Mouse (Mus musculus): Measurements from ENCODE around the gene Sort1. TPM values are rescaled to one million over a fixed set of nuclear protein-coding genes. Genes with fewer than 3 reads are reported as not detected.

Gene Sort1
- polyA plus RNA-seq, 1 experiment from 2014 or later = 13.5 TPM

DNA sequence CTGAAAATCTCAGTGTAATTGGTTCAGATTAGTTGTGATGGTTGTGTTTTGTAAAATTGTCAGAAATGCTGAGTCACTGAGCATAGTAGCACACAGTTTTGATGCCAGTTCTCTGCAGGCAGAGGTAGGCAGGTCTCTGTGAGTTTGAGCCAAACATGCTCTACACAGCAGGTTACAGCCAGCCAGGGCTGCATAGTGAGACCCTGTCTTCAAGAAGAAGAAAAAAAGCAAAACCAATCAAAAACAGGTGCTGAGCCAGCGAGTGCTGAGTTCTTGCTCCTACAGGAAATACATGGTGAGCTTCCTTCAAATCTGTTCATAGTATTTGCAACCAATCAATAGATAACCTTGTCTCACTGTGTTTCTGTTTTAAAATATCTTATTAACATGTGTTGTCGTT is 34.6 kb downstream of the Sort1 start:
- Histone ChIP-seq H3K4me2 (ENCODE audit: low read length) (no peak overlapping the region), H3K9ac (ENCODE audit: low read length) (no peak overlapping the region), H3K36me3 (ENCODE audit: control insufficient read depth, insufficient read depth, low read length) (no peaks in the 10 kb centered on the region), H3K9me3 (ENCODE audit: control insufficient read depth, low read length) (no peaks in the 10 kb centered on the region), H3K27me3 (replicated peaks; ENCODE audit: control insufficient read depth, insufficient read depth, low read length) (no peaks in the 10 kb centered on the region), H3K4me3 (ENCODE audit: low read depth, low read length) (no peak overlapping the region), H3K4me1 (replicated peaks; ENCODE audit: control insufficient read depth, insufficient read depth, low read length) (no peaks in the 10 kb centered on the region), H3K27ac (ENCODE audit: low read depth) (no peak overlapping the region)
- ATAC-seq (replicated peaks; ENCODE audit: low FRiP score, low TSS enrichment, low read depth) (no peak), DNase-seq (ENCODE audit: low spot score) (no peak)
- 57% methylated on average over 2 of the region's 2 CpGs for WGBS

DNA sequence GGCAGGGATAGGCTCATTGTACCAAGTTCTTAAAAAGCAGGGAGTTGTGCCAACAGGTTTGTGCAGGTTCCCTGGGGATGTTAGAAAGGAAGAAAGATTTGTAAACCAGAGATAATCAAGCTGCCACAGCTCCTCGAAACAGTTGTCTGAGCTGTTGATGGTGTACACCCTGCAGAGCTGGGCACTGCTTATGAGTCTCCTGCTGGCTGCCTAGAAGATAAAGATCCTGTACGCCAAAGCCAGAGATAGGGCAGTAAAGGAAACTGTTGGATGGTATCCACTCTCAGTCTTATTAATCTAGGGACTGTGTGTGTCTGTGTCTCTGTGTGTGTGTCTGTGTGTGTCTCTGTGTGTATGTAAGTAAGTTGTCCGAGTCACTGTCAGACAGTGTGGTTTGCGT is 37.8 kb downstream of the Sort1 start:
- H3K9me3 ChIP-seq (ENCODE audit: control insufficient read depth, low read length) = no peaks in the 10 kb centered on the region
- no peaks in the 10 kb centered on the region for H3K4me1 ChIP-seq (replicated peaks; ENCODE audit: control insufficient read depth, insufficient read depth, low read length)
- whole genome bisulfite sequencing = 75% methylated on average over 4 of the region's 4 CpGs
- no peak overlapping the region for H3K27ac ChIP-seq (ENCODE audit: low read depth)
- H3K9ac ChIP-seq (ENCODE audit: low read length) = no peak overlapping the region
- DNase-seq (ENCODE audit: low spot score) = no peak
- no peak overlapping the region for H3K4me3 ChIP-seq (ENCODE audit: low read depth, low read length)
- H3K27me3 ChIP-seq (replicated peaks; ENCODE audit: control insufficient read depth, insufficient read depth, low read length) = no peaks in the 10 kb centered on the region
- no peaks in the 10 kb centered on the region for H3K36me3 ChIP-seq (ENCODE audit: control insufficient read depth, insufficient read depth, low read length)
- ATAC-seq (replicated peaks; ENCODE audit: low FRiP score, low TSS enrichment, low read depth) = no peak
- no peak overlapping the region for H3K4me2 ChIP-seq (ENCODE audit: low read length)

GRCm38 (mm10) chr3:108322136-108322535 is 38.3 kb downstream of the Sort1 start:
- Histone ChIP-seq H3K27me3 (replicated peaks; ENCODE audit: control insufficient read depth, insufficient read depth, low read length) (no peaks in the 10 kb centered on the region), H3K4me2 (ENCODE audit: low read length) (no peak overlapping the region), H3K4me3 (ENCODE audit: low read depth, low read length) (no peak overlapping the region), H3K9ac (ENCODE audit: low read length) (no peak overlapping the region), H3K27ac (ENCODE audit: low read depth) (no peak overlapping the region), H3K9me3 (ENCODE audit: control insufficient read depth, low read length) (no peaks in the 10 kb centered on the region), H3K4me1 (replicated peaks; ENCODE audit: control insufficient read depth, insufficient read depth, low read length) (no peaks in the 10 kb centered on the region), H3K36me3 (ENCODE audit: control insufficient read depth, insufficient read depth, low read length) (no peaks in the 10 kb centered on the region)
- ATAC-seq (replicated peaks; ENCODE audit: low FRiP score, low TSS enrichment, low read depth) (no peak), DNase-seq (ENCODE audit: low spot score) (no peak)
- WGBS = 88% methylated on average over 4 of the region's 4 CpGs

- no peak for ATAC-seq (replicated peaks; ENCODE audit: low FRiP score, low TSS enrichment, low read depth)
- 93% methylated on average over 3 of the region's 3 CpGs for WGBS
- H3K9me3 ChIP-seq (ENCODE audit: control insufficient read depth, low read length) = no peaks in the 10 kb centered on the region
These were observed 39.1 kb downstream of the Sort1 start for GRCm38 (mm10) chr3:108322962-108323361.

DNA sequence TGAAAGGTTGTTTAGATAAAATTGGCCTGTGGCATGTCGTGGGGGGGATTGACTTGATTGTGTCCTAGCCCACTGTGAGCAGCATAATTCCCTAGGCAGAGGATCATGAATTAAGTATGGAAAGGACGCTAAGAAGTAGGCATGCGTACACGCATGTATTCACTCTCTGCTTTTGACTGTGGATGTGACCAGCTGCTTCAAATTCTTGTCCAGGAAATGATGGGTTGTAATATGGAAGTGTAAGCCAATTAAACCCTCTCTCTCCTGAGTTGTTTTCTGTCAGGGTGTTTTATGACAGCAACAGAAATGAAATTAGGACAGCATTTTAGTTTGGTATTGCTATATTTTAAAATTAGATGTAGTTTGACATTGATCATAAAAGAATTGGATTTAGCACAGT is 41.0 kb downstream of the Sort1 start:
- H3K4me1 ChIP-seq (replicated peaks; ENCODE audit: control insufficient read depth, insufficient read depth, low read length) = no peaks in the 10 kb centered on the region
- H3K4me3 ChIP-seq (ENCODE audit: low read depth, low read length) = no peak overlapping the region
- no peaks in the 10 kb centered on the region for H3K27me3 ChIP-seq (replicated peaks; ENCODE audit: control insufficient read depth, insufficient read depth, low read length)
- 85% methylated on average over 4 of the region's 4 CpGs for WGBS
- no peak for DNase-seq (ENCODE audit: low spot score)
- H3K9ac ChIP-seq (ENCODE audit: low read length) = no peak overlapping the region
- H3K36me3 ChIP-seq (ENCODE audit: control insufficient read depth, insufficient read depth, low read length) = no peaks in the 10 kb centered on the region
- no peak for ATAC-seq (replicated peaks; ENCODE audit: low FRiP score, low TSS enrichment, low read depth)
- H3K27ac ChIP-seq (ENCODE audit: low read depth) = no peak overlapping the region
- no peak overlapping the region for H3K4me2 ChIP-seq (ENCODE audit: low read length)
- no peaks in the 10 kb centered on the region for H3K9me3 ChIP-seq (ENCODE audit: control insufficient read depth, low read length)

More at GRCm38 (mm10) chr3:108322962-108323361, 39.1 kb downstream of the Sort1 start:
- Histone ChIP-seq H3K4me2 (ENCODE audit: low read length) (no peak overlapping the region), H3K9ac (ENCODE audit: low read length) (no peak overlapping the region), H3K4me1 (replicated peaks; ENCODE audit: control insufficient read depth, insufficient read depth, low read length) (no peaks in the 10 kb centered on the region), H3K36me3 (ENCODE audit: control insufficient read depth, insufficient read depth, low read length) (no peaks in the 10 kb centered on the region), H3K4me3 (ENCODE audit: low read depth, low read length) (no peak overlapping the region), H3K27ac (ENCODE audit: low read depth) (no peak overlapping the region), H3K27me3 (replicated peaks; ENCODE audit: control insufficient read depth, insufficient read depth, low read length) (no peaks in the 10 kb centered on the region)
- DNase-seq (ENCODE audit: low spot score) = no peak

DNA sequence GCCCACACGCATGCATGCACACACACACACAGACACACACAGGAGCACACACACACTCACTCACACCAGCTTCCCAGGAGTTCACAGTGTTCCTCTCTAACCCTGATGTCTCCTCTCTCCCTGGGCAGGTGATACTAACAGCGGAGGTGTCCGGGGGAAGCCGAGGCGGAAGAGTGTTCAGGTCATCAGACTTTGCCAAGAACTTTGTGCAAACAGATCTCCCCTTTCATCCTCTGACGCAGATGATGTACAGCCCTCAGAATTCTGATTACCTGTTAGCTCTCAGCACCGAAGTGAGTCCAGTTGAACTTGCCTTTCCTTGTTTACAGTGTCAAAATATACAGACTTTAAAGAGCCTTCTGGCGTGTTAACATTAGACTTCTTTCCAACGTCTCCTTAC is 41.6 kb downstream of the Sort1 start:
- WGBS = 79% methylated on average over 9 of the region's 9 CpGs
- DNase-seq (ENCODE audit: low spot score) = no peak
- Histone ChIP-seq H3K4me1 (replicated peaks; ENCODE audit: control insufficient read depth, insufficient read depth, low read length) (no peaks in the 10 kb centered on the region), H3K27me3 (replicated peaks; ENCODE audit: control insufficient read depth, insufficient read depth, low read length) (no peaks in the 10 kb centered on the region), H3K9ac (ENCODE audit: low read length) (no peak overlapping the region), H3K4me2 (ENCODE audit: low read length) (no peak overlapping the region), H3K36me3 (ENCODE audit: control insufficient read depth, insufficient read depth, low read length) (no peaks in the 10 kb centered on the region), H3K27ac (ENCODE audit: low read depth) (no peak overlapping the region), H3K4me3 (ENCODE audit: low read depth, low read length) (no peak overlapping the region), H3K9me3 (ENCODE audit: control insufficient read depth, low read length) (no peaks in the 10 kb centered on the region)
- no peak for ATAC-seq (replicated peaks; ENCODE audit: low FRiP score, low TSS enrichment, low read depth)

DNA sequence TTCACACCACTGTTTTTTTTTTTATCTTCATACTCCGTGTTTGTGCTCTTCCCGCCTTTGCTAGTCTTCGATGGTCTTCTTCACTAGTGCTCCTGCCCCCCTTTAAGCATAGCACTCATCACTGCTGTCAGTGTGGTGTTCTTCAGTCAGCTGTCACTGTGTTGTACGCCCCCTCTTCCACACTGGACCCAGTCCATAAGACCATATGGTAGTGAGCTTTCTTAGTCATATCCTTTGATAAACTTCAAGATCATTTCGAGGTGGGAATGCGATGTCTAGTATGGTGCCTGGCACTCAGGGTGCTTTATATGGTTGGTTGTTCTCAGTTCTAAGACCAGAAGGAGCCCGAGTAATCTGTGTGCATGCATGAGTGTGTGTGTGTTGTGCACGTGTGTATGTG is 43.4 kb downstream of the Sort1 start:
- Histone ChIP-seq H3K4me1 (replicated peaks; ENCODE audit: control insufficient read depth, insufficient read depth, low read length) (no peaks in the 10 kb centered on the region), H3K36me3 (ENCODE audit: control insufficient read depth, insufficient read depth, low read length) (peaks cover 4% of the 10 kb centered on the region; the same call in 1 of the 2 replicates), H3K4me3 (ENCODE audit: low read depth, low read length) (no peak overlapping the region), H3K9me3 (ENCODE audit: control insufficient read depth, low read length) (no peaks in the 10 kb centered on the region), H3K4me2 (ENCODE audit: low read length) (no peak overlapping the region), H3K9ac (ENCODE audit: low read length) (no peak overlapping the region), H3K27ac (ENCODE audit: low read depth) (no peak overlapping the region), H3K27me3 (replicated peaks; ENCODE audit: control insufficient read depth, insufficient read depth, low read length) (no peaks in the 10 kb centered on the region)
- ATAC-seq (replicated peaks; ENCODE audit: low FRiP score, low TSS enrichment, low read depth) (no peak), DNase-seq (ENCODE audit: low spot score) (no peak)
- 90% methylated on average over 8 of the region's 8 CpGs for WGBS

- Histone ChIP-seq H3K27me3 (replicated peaks; ENCODE audit: control insufficient read depth, insufficient read depth, low read length) (no peaks in the 10 kb centered on the region), H3K4me3 (ENCODE audit: low read depth, low read length) (no peak overlapping the region), H3K36me3 (ENCODE audit: control insufficient read depth, insufficient read depth, low read length) (peaks cover 4% of the 10 kb centered on the region; the same call in 1 of the 2 replicates), H3K9me3 (ENCODE audit: control insufficient read depth, low read length) (no peaks in the 10 kb centered on the region), H3K9ac (ENCODE audit: low read length) (no peak overlapping the region), H3K4me2 (ENCODE audit: low read length) (no peak overlapping the region), H3K27ac (ENCODE audit: low read depth) (peak overlapping the region; percentile 34; the same call in 1 of the 2 replicates), H3K4me1 (replicated peaks; ENCODE audit: control insufficient read depth, insufficient read depth, low read length) (no peaks in the 10 kb centered on the region)
- ATAC-seq (replicated peaks; ENCODE audit: low FRiP score, low TSS enrichment, low read depth) (no peak), DNase-seq (ENCODE audit: low spot score) (no peak)
- WGBS = 71% methylated on average over 3 of the region's 3 CpGs
These were observed 44.0 kb downstream of the Sort1 start for GRCm38 (mm10) chr3:108327916-108328315.

- peaks cover 4% of the 10 kb centered on the region; the same call in 1 of the 2 replicates for H3K36me3 ChIP-seq (ENCODE audit: control insufficient read depth, insufficient read depth, low read length)
- no peak for DNase-seq (ENCODE audit: low spot score)
- H3K4me3 ChIP-seq (ENCODE audit: low read depth, low read length) = no peak overlapping the region
- 48% methylated on average over 9 of the region's 9 CpGs for WGBS
- H3K9me3 ChIP-seq (ENCODE audit: control insufficient read depth, low read length) = no peaks in the 10 kb centered on the region
- H3K27me3 ChIP-seq (replicated peaks; ENCODE audit: control insufficient read depth, insufficient read depth, low read length) = no peaks in the 10 kb centered on the region
- no peak overlapping the region for H3K9ac ChIP-seq (ENCODE audit: low read length)
- H3K4me1 ChIP-seq (replicated peaks; ENCODE audit: control insufficient read depth, insufficient read depth, low read length) = no peaks in the 10 kb centered on the region
- H3K4me2 ChIP-seq (ENCODE audit: low read length) = no peak overlapping the region
- no peak for ATAC-seq (replicated peaks; ENCODE audit: low FRiP score, low TSS enrichment, low read depth)
- H3K27ac ChIP-seq (ENCODE audit: low read depth) = peak overlapping the region; percentile 34; the same call in 1 of the 2 replicates
These were observed 44.6 kb downstream of the Sort1 start for GRCm38 (mm10) chr3:108328441-108328841.
